Mouse (Mus musculus) heart, postnatal 0 days (tissue): Measurements from ENCODE around the gene Tmprss4.

Source experiments
- CTCF ChIP-seq: IDR thresholded peaks from 2 replicates; pipeline ENCODE4 v1.5.1; 2016; ENCODE audit warnings: antibody characterized with exemption, control low read depth, low read depth
- EP300 ChIP-seq: IDR thresholded peaks from 2 replicates; pipeline ENCODE4 v1.6.1; 2016; ENCODE audit warnings: antibody characterized with exemption, low read depth

DNA sequence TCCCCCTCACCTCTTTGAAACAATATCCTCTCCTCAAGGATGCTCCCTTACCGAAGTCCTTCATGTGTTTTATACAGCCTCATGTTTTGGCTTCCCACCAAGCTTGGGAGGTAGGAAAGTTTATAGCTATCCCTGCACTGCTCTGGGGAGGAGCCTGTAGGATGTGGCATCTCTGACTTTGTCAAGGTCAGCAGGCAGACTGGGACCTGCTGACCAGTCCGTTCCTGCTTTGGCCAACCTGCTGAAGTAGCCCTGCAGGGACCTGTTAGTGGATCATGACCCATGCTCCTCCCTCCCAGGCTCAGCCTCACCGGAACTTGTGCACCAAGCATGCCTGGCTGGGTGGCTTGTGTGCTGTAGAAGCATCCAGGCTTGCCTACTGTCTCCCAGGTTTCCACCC lies 61.2 kb downstream of the Tmprss4 start:
- no peak for TF ChIP-seq CTCF
- no peak for TF ChIP-seq EP300
